Mouse (Mus musculus): ENCODE results near the gene Pcgf1.

The Pcgf1 gene

DNA sequence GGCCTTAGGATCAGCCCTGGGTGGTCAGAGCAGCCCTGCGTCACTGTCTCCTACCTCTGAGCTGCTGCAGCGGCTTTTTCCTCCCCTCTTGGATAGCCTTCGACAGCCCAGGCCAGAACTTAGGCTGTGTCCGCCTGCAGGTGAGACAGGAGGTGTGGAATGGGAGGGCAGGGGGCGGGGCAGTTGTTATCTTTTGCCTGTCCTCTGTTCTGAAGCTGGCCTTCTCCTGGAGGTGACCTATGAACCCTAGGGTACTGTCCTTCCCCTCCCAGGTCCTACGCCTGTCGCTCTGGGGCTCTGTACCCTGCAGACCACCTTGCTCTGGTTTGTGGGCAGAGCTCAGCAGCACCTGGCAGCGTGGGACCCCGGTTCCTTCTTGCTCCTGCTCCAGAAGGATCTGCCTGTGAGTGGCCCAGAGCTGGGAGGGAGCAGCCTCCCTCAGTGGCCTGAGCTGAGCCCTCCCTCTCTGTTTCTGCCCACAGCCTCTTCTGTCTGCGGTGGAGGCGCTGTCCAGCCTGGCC lies 25.5 kb downstream of the Pcgf1 start:
- no peak for DNase-seq

DNA sequence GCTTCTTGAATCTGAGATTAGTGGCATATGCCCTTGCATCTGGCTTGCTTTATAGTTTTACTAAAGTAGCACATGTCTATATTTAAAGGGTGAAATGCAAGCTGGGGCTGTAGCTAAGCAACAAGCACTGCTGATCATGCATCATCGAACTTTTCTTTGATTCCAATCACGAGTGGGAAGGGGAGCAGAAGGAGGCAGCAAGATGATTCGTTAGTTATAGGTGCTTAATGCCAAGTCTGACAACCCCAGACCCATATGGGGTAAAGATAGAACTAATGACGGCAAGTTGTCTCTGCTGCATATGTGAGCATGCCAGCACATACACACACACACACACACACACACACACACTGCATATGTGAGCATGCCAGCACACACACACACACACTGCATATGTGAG lies 26.5 kb downstream of the Pcgf1 start:
- DNase-seq, result no peak

DNA sequence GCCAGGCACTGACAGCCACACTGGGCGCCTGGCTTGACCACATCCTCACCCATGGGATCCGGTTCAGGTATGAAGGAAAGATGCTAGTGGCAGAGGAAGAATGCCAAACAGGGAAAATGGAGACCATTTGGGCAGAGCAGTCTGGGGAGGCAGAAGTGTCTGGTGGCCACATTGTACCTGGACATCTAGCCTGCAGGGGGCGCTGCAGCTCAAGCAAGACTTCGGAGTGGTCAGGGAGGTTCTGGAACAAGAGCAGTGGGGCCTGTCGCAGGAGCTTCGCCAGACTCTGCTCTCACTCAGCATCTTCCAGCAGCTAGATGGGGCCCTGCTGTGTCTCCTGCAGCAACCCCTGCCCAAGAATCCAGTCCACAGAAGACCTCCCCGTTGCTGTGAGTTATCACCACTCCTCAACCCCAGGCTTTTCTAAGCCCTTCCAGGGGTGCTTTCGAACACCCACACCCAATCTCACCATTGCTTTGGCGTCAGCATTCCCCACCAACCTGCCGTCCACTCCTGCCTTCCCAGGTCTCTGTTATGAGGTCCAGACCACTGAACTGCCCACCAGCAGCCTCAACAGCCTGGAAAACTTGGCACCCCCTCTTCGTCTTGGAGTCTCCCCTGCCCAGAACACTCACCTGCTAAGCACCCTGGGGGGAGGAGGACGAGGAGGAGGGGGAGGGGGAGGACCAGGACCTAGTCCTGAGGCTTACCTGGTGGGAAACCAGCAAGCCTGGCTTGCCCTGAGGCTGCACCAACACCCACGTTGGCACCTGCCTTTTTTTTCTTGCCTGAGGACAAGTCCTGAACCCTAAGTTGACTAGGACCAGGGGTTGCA lies 30.1 kb downstream of the Pcgf1 start:
- peak; percentile 79 for DNase-seq

DNA sequence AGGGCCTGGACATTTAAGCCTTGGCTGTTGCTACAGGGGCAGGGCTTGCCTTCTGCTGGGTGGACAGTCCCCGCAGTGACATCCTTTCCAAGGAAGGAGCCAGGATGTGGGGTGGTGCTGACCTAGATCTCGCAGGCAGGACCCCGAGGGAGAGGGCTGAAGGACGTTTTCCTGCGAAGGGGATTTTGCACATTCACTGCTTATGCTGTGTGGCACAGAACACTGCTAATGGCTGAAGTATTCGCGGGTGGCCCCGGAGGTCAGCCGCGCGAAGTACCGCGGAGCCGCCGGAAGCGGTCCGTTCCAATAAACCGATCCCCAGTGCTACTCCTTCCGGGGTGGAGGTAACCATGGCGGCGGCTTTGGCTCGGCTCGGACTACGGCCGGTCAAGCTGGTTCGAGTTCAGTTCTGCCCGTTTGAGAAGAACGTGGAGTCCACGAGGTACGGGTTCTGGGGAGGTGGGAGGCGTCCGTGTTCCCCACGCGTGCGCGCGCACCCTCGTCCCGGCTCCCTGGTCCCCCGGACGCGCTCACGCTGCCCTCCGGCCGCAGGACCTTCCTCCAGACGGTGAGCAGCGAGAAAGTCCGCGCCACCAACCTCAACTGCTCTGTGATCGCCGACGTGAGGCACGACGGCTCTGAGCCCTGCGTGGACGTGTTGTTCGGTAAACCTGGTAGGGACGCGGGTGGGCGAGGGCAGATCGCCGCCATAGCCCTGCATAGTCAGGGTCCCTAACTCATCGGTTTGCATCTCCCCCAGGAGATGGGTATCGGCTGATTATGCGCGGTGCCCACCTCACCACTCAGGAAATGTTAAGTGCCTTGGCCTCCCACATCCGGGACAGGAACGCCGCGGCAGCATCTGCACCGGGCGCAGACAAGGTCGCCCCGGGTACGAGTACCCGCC lies 31.3 kb downstream of the Pcgf1 start, which contains the start of gene Mrpl53:
TSS of gene Mrpl53 (plus strand) at position 279 of the 907 bp plus-strand sequence.
- DNase-seq, result peak; percentile 87

DNA sequence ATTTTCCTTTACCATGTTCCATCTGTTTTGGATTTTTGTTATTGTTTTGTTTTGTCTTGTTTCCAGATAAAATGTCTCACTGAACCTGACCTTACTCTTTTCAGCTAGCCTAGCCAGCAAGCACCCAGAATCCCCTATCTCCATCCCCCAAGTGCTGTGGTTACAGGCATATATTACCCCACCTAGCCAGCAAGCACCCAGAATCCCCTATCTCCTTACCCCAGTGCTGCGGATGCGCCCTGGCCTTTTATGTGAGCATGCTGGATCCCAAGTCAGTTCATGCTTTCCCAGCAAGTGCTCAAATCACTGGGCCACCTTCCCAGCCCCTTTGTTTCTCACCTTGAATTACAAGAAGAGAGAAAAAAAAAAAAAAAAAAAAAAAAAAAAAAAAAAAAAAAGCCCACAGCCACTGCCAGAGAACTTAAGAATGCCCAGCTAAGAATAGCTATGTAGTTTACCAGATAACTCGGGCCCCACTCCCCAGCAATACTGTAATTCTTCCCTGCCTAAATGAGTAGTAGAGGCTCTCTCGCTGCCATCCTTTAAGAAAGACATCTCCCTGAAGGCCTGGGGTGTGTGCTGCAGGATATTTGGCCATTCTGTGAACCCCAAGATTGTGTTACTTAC lies 34.0 kb downstream of the Pcgf1 start:
- no peak for DNase-seq

DNA sequence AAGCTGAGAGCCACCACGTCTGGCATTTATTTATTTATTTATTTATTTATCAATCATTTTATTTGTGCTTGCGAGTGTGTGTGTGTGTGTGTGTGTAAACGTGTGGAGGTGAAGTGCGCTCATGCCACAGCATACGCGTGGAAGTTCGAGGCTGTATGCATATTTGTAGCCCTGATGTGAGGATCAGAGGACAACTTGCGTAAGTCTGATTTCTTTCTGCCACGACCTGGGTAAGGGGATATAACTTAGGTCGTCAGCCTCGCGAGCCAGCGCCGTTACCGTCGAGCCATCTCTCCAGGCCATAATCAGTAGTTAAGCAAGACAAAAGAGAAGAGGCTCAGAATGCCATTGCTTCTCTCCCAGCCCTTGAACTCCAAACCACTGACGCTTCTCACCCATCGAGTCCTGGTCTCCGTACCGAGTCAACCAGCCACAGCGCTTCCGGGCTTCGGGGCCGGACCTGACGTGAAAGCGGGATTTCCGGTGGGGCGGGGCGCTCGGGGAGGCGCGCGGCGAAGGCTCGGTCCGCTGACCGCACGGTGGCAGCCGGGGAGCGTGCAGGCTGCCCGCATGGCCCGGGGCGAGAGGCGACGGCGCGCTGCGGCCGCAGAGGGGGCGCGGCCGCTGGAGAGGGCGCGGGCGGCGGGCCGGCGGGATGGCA lies 37.5 kb downstream of the Pcgf1 start, which contains the start of gene Mogs:
TSS of gene Mogs (plus strand) at position 486 of the 661 bp plus-strand sequence.
- DNase-seq, result peak; percentile 96

DNA sequence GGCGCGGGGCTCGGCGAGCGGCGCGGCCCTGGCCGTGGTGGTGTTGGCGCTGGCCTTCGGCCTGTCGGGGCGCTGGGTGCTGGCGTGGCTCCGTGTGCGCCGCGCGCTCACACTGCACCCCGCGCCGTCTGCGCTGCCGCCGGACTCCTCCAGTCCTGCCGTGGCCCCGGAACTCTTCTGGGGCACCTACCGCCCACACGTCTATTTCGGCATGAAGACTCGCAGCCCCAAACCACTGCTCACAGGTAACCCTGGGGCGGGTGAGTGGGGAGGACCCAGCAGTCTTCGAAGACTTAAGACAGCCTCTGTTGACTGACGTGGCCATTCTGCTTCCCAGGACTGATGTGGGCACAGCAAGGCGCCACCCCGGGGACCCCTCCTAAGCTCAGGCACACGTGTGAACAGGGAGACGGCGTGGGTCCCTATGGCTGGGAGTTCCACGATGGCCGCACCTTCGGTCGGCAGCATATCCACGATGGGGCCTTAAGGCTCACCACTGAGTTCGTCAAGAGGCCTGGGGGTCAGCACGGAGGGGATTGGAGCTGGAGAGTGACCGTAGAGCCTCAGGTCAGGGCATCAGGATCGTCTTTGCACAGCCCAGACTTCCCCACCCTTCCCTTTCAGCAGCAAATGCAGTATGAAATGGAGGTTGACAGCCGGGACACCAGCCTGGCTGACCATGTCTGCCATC lies 38.2 kb downstream of the Pcgf1 start:
- DNase-seq, result no peak

DNA sequence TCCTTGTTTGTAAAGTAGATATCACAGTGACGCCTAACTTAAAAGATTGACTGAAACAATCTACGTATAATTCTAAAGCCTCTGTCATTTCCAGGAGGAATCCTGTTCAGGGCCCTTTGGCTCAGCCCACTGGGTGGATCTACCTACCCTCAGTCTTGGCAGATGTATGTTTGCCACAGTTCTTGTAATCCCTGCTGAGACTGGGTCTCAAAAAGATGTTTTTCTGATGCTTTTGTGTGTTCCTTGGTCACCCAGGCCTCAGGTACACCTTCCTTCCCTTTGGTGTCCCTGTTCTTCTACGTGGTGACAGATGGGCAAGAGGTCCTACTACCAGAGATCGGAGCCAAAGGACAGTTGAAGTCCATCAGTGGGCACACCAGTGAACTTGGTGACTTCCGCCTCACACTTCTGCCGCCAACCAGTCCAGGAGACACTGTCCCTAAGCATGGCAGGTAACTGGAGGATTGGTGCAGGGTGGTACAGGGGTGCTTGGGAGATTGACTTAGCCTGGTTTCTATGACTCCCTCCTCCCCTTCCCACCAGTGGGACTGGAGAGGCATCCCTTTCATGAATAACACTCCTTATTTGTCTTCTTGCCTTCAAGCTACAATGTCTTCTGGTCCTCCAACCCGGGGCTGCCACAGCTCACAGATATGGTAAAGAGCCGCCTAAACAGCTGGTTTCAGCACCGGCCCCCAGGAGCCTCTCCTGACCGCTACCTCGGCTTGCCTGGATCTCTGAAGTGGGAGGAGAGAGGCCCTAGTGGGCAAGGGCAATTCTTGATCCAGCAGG lies 38.9 kb downstream of the Pcgf1 start:
- DNase-seq, result no peak

DNA sequence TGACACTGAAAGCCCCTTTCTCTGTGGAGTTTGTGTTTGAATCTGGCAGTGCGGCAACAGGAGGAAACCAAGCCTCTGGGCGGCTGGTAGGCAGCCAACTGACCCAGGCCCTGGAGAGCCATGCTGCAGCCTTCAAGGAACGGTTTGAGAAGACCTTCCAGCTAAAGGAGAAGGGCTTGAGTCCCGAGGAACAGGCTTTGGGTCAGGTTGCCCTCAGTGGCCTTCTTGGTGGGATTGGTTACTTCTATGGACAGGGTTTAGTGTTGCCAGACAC lies 39.4 kb downstream of the Pcgf1 start:
- no peak for DNase-seq

DNA sequence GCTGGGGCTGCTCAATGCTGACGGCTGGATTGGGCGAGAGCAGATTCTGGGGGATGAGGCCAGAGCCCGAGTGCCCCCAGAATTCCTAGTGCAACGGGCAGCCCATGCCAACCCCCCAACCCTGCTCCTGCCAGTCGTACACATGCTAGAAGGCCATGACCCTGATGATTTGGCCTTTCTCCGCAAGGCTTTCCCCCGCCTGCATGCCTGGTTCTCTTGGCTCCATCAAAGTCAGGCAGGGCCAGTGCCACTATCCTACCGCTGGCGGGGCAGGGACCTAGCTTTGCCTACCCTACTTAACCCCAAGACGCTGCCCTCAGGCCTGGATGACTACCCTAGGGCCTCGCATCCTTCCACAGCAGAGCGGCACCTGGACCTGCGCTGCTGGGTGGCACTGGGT lies 39.9 kb downstream of the Pcgf1 start:
- no peak for DNase-seq

DNA sequence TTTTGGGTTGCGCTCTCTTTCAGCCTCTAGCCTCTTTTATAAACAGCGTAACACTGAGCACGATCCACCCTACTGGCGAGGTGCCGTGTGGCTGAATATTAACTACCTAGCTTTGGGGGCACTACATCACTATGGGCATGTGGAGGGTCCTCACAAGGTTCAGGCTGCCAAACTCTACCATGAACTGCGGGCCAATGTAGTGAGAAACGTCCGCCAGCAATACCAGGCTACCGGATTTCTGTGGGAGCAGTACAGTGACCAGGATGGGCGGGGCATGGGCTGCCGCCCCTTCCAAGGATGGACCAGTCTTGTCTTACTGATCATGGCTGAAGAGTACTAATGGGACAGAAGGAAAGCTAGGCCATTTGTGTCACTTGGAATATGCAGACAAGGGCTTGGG lies 40.7 kb downstream of the Pcgf1 start:
- DNase-seq, result no peak

DNA sequence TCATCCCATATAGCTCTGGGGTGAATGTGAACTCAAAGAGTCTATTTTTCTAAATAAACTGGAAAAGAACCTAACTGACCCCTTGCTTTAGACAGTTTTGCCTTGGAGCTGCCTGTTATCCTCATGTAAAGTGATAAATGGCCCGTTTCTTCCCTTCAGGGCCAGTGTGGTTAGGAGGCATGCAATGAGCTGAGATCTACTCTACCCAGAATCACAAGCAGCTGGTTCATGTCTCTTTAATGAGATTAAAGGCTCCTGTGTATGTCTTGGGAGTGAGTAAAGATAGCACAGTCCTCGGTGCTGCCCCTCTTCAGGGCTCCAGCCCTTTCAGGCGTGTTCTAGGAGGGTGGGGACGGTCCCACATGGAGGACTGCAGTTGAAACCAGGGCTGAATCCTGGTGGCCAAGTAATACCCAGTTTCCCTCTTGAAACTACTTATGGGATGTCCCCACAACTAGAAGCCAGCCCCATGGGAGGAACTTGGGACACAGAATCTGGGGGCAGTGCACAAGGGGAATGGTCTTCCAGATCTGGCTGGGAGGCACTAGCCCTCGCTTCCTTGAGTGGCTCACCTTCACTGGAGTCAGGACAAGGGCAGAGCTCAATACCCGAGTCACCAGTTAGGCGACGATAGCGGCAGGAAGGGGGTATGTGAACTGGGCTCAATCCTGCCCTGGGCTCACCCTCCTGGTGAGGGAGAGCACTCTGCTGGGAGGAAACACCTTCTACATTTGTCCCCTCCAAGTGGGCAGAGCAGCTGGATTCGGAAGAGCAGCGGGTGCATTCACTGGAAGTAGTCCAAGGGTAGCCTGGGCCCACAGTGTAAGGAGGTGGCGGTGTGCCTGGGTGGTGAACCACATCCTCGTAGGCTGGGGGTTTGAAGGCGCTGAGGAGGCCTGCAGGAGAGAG lies 41.4 kb downstream of the Pcgf1 start:
- no peak for DNase-seq

DNA sequence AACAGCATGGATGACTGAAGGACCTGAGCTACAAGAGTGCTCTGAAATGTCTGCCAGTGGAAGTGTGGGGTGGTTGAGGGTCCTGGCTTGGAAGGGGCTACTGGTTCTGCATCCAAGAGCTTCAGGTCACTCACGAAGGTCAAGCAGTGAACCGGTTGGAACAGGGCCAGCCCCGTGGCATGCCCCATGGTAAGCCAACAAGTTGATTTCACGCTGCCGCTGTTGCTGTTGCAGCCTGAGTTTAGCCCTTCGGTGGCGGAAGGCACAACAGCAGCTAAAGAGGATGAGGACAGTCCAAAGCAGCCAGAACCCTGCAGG lies 42.0 kb downstream of the Pcgf1 start:
- peak; percentile 47 for DNase-seq

DNA sequence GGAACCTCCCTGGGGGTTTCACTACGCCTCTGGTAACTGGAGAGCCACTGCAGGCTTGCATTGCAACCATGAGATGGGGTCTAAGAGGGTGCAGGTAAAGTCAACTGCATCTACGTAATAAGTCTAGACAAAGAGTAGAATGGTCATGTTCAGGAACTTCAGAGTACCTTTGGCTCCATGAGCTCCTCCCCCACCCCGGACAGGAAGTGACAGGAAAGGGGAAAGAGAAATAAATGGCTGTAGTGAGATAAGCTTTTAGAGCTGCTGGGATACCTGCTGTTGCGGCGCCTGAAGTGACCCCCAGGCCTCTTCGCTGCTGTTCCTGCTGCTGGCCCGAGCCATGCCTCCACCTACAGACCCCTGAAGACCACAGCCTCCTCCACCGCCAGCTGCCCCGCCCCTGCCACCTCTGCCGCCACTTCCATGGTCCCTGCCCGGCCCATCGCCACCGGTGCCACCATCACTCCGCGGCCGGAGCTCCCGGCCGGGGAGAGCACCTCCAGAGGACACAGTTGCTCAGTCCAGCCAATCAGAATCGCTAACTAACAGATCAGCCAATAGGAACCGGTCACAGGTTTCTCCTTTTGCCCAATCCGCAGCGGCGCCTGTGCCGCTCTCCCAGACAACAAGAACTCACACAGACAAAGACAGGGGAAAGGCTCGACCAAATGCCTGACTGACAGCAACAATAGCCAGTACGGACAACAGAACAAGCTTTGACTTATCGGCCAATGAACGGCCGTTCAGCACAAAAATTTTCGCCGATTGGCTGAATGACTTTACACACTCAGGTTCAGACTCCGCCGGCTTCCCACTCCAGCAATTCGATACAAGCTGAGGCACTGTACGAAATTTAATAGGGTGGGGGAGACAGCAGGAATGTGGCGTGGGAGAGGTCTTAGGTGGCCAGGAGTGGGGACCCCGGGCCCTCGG lies 43.5 kb downstream of the Pcgf1 start, which contains the start of gene Wbp1:
TSS of gene Wbp1 (minus strand) at position 630 of the 933 bp plus-strand sequence.
- DNase-seq, result peak; percentile 98

DNA sequence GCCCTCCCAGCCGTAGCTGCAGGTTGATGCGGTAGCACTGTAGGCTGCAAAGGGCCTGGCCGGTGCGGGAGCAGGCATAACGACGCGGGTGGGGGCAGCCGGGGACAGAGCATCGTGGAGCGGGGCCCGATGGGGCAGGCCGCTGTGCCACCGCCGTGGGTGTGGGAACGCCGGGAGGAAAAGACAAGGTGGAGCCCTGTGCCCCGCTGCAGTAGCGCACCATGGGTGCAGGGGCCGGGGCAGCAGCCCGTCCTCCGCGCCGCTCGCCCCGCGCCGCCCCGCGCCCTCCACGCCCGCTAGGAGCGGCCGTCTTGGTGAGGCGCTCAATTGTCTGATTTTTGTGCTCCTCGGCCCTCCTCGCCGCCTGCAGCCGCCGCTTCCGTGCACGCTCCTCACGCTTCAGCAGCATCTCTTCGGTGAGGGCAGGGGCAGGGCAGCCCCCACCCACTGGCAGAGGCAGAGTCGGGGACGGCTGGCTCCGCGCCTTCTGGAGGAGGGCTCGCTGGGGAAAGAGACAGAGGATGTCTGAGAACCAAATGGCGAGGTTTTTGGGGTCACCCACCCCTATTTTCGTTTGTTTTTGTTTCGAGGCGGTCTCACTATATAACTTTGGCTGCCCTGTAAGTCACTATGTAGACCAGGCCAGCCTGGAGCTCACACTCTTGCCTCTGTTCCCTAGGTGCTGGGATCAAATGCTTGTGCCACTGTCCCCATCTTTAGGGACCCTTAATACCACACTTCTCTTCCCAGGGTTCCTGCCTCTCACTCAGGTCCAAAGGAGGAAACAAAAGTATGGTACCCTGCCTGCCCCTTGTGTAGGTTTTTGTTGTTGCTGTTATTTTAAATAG lies 44.4 kb downstream of the Pcgf1 start:
- no peak for DNase-seq

DNA sequence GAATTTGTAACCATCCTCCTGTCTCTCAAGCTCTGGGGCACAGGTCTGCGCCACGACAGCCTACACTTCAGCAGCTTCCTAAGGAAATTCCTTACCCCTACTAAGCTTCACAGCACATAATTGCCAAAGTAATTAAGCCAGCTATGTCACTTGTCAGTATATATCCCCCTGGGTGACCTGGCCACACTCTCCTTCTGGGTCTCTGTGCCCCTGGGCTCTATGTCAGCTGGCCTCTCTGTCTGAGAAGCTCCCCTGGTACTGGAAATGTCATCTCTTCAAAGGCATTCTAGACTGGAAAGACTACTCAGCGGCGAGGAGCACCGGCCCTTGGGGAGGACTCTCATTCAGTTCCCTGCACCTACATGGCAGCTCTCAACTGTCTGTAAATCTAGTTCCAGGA lies 45.3 kb downstream of the Pcgf1 start:
- no peak for DNase-seq

DNA sequence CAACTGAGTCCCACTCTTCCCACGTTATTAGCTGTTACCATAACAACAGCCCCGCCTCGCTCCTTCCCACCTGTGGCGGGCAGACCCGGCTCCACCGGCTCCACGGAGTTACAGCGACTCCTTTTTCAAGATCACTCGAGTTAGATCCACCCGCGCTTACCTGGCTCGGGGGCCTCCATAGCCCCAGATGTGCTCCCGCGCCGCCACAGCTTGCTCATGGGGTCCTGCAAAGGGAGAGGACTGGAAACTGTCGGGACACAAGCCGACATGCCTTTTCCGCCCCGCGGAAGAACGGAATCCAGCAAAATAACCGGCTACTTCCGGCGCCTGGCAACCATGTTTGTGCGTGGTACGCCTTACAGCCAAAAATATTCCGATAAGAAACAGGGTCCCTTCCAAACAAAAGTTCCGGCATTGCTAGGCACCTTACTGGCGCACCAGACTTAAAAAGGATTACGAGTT lies 47.2 kb downstream of the Pcgf1 start:
- peak; percentile 95 for DNase-seq

DNA sequence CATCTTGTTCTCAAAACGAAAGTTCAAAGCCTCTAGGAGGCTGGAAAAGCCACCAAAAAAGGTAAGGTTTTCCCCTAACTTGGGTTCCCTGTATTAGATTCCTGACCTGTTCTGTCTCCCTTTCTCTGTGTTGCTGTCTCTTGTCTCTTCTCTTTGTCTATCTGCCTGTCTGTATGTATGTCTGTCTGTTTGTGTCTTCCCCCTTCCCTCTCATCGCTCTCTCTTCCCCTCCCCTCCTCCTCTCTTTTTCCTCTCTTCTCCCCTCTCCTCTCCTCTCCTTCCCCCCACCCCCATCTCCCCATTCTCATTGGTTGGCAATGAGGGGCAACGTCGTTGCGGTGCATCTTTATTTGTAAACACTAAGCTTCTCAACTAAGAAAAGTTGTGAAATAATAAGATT lies 47.7 kb downstream of the Pcgf1 start, which contains the start of gene Ino80b:
TSS of gene Ino80b (minus strand) at position 101 of the 400 bp plus-strand sequence.
- DNase-seq, result no peak
